23 mouse cellular contexts compared by ENCODE assay signal in the genomic region with DNA sequence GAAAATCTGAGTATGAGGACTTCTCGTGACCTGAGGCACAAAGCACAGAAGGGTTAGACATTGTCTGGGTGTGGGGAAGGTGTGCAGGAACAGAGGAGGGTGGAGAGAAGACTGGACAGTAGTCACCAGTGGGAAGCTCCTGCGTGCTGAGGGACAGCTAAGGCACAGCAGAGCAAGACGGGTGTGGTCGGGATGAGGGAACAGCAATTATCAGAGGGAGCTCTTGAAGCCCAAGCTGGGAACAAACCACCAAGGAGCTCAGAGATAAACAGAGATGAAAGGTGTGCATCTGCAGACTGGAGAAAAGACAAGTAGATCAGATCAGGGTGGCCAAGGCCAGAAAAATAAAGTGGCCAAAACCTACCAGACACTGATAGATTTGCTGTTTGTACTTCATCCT.
"Had no signal": no experiment of that assay in that cellular context is flagged by ENCODE, and none has a peak within 500 bp of the region (broad histone marks: within the 10 kb centered on the region; RNA-seq: fewer than 3 reads in every experiment).

No protein-coding gene starts in this region.

- ATAC-seq: forebrain, postnatal 0 days; hindbrain, postnatal 0 days; intestine, embryonic 16.5 days had no signal

- H3K4me2 ChIP-seq: heart, embryonic 12.5 days; hindbrain, embryonic 13.5 days; hindbrain, embryonic 15.5 days; kidney, embryonic 15.5 days; limb, embryonic 12.5 days had no signal

- H3K9ac ChIP-seq: forebrain, postnatal 0 days; heart, embryonic 12.5 days; hindbrain, embryonic 13.5 days; hindbrain, embryonic 15.5 days; kidney, embryonic 15.5 days; limb, embryonic 12.5 days had no signal

- H3K36me3 ChIP-seq: hindbrain, embryonic 15.5 days had no signal

- H3K9me3 ChIP-seq: heart, embryonic 10.5 days; heart, embryonic 12.5 days; hindbrain, embryonic 13.5 days; hindbrain, embryonic 15.5 days; kidney, embryonic 15.5 days; limb, embryonic 10.5 days; limb, embryonic 12.5 days had no signal

- DNase-seq: forebrain, postnatal 0 days; gastrocnemius, postnatal 14 days; gastrocnemius, postnatal 36 days; heart, adult 18-20 months; heart, postnatal 14 days; heart, postnatal 36 days; kidney, adult 11 months; kidney, adult 2 months; kidney, adult 9 months; kidney, postnatal 14 days; kidney, postnatal 36 days; layer of hippocampus, adult 9-11 months; layer of hippocampus, postnatal 36 days had no signal

- H3K27me3 ChIP-seq: heart, embryonic 12.5 days; hindbrain, embryonic 13.5 days; hindbrain, embryonic 15.5 days; kidney, embryonic 15.5 days; limb, embryonic 12.5 days had no signal

- H3K4me1 ChIP-seq: hindbrain, embryonic 15.5 days; kidney, embryonic 15.5 days; limb, embryonic 10.5 days; limb, embryonic 12.5 days had no signal

- H3K4me3 ChIP-seq: heart, embryonic 10.5 days; heart, embryonic 12.5 days; hindbrain, embryonic 13.5 days; hindbrain, embryonic 15.5 days; kidney, embryonic 15.5 days; limb, embryonic 10.5 days; limb, embryonic 12.5 days had no signal

- H3K27ac ChIP-seq: heart, embryonic 10.5 days; hindbrain, embryonic 13.5 days; hindbrain, embryonic 15.5 days; hindbrain, postnatal 0 days; kidney, embryonic 15.5 days; kidney, postnatal 0 days; limb, embryonic 10.5 days; limb, embryonic 12.5 days had no signal
